Mouse (Mus musculus) activated CD4-positive, CD25-positive, alpha-beta regulatory T cell, adult 9 weeks (primary cell): ENCODE measurements around the gene Scgb1b12. TPM values are rescaled to one million over a fixed set of nuclear protein-coding genes. Genes with fewer than 3 reads are reported as not detected.

Source experiments
- polyA plus RNA-seq: library from polyadenylated mRNA; unstranded; fragments of 100-300 nt; shearing (Covaris generic); gene quantifications from one replicate; pipeline ENCODE4 v1.2.1, GENCODE M21; 2017

Gene Scgb1b12
- polyA plus RNA-seq = not detected

DNA sequence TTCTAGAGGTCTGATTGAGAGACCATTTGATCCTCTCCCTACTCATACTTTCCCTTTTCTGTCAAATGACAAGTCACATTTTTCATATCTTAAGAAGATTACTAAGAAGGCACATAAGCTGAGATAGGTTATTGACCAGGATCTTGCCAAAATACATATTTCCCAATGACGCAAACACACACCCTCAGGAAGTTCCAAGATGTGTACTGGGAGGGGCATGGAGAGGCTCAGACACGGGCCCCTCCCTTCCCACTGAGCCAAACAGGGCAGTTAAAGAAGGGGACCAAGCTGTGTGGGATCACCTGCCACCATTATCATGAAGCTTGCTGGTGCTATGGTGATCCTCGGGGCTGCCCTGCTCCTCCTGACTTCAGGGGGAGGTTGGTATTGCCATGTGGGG, at the start of gene Scgb1b12:
Gene Scgb1b12 (plus strand): TSS at position 301 of the 400 bp plus-strand sequence.

GRCm38 (mm10) chr7:32327145-32327544, 6.8 kb upstream of the Scgb1b12 start, which contains the start of gene Scgb2b12:
Gene Scgb2b12, minus strand, starts transcription at chr7:32327245.

Other genes with a start within 250 kb of the Scgb1b12 start
- gene Scgb1b10, start 233.3 kb upstream of the Scgb1b12 start, polyA plus RNA-seq = not detected
- not detected for gene Scgb2b11, start 123.0 kb upstream of the Scgb1b12 start, polyA plus RNA-seq
- not detected for gene Scgb1b11, start 111.3 kb upstream of the Scgb1b12 start, polyA plus RNA-seq
- gene Scgb2b12, start 6.9 kb upstream of the Scgb1b12 start, polyA plus RNA-seq = not detected
- not detected for gene Scgb1b29, start 107.4 kb downstream of the Scgb1b12 start, polyA plus RNA-seq